Mouse (Mus musculus) stomach, embryonic 16.5 days (tissue): ENCODE measurements around the gene Hspa14. TPM values are rescaled to one million over a fixed set of nuclear protein-coding genes. Genes with fewer than 3 reads are reported as not detected.
A peak's percentile ranks its signal among the peaks of the same experiment; 100 is the strongest.

Source experiments
- ATAC-seq: fragments of 200-750 bp; cut with Nextera tagmentation; 2 replicates; pipeline ENCODE4 v1.8.0; 2017; ENCODE audit warnings: moderate number of reproducible peaks, moderate TSS enrichment; ENCODE audit not compliant: insufficient read depth, low FRiP score
- H3K27ac ChIP-seq: fragments of 300-500 bp; sonication (generic); 2 replicates; pipeline ENCODE4 v1.5.1; 2014; ENCODE audit warnings: low read length
- H3K27me3 ChIP-seq: fragments of 300-500 bp; sonication (generic); 2 replicates; pipeline ENCODE4 v1.6.1; 2014; ENCODE audit warnings: low read length, control low read depth, mixed read lengths; ENCODE audit not compliant: control insufficient read depth, insufficient read depth
- H3K36me3 ChIP-seq: fragments of 300-500 bp; sonication (generic); 2 replicates; pipeline ENCODE4 v1.6.1; 2014; ENCODE audit warnings: low read length; ENCODE audit not compliant: control insufficient read depth, insufficient read depth
- H3K4me1 ChIP-seq: fragments of 300-500 bp; sonication (generic); 2 replicates; pipeline ENCODE4 v1.6.1; 2014; ENCODE audit warnings: low read length, control low read depth, mixed read lengths; ENCODE audit not compliant: control insufficient read depth, insufficient read depth
- H3K4me2 ChIP-seq: fragments of 300-500 bp; sonication (generic); 2 replicates; pipeline ENCODE4 v1.6.1; 2014; ENCODE audit warnings: low read depth, low read length, mixed read lengths
- H3K4me3 ChIP-seq: fragments of 300-500 bp; sonication (generic); replicated peaks from 2 replicates; pipeline ENCODE4 v1.5.1; 2014; ENCODE audit warnings: mild to moderate bottlenecking, low read length
- H3K9ac ChIP-seq: fragments of 300-500 bp; sonication (generic); 2 replicates; pipeline ENCODE4 v1.6.1; 2014; ENCODE audit warnings: low read length
- H3K9me3 ChIP-seq: fragments of 300-500 bp; sonication (generic); replicated peaks from 2 replicates; pipeline ENCODE4 v1.6.1; 2016; ENCODE audit warnings: low read length, control low read depth; ENCODE audit not compliant: control insufficient read depth
- WGBS: fragments of 180-500 bp; shearing (Covaris S2); extraction: QIAGEN DNeasy Blood & Tissue Kit; methylation state at CpG from one replicate; pipeline ENCODE4 v1.1.7; 2014; 5-methylcytosine and 5-hydroxymethylcytosine counted together
- polyA plus RNA-seq: library from polyadenylated mRNA; unstranded; fragments of >200 nt; fragmentation: Nextera tagmentation; extraction: Ambion mirVana; gene quantifications from 2 replicates; pipeline ENCODE4 v1.2.1, GENCODE M21; 2015

The Hspa14 gene
- polyA plus RNA-seq, 1 experiment from 2014 or later: 90.2 TPM

DNA sequence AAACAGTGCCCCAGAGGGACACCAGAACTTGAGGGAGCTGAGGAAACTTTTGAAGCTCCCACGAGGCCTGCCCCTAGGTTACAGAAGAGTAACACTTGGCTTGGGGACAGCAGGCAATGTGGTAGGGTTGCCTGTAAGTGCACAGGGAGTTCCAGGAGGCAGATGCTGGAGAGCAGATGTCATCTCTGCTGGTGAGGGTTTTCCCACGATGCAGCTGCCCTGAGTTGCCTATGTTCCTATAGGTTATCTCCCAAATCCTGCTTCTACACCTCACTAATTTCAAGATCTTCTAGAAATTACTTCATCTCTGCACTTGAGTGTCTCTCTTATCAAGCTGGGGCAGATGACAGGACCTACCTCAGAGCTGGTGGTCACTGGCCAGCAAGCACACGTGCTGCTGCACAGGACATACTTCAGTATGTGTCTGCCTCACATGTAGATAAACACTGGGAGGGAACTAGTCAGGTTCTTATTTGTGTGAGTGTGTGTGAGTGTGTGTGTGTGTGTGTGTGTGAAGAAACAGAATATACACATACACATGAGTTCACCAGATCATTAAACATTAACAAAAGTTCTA is 18.7 kb downstream of the Hspa14 start:
- Histone ChIP-seq H3K4me3 (no peak overlapping the region), H3K27ac (no peak overlapping the region), H3K4me2 (no peak overlapping the region), H3K9me3 (no peaks in the 10 kb centered on the region), H3K27me3 (no peaks in the 10 kb centered on the region), H3K9ac (no peak overlapping the region), H3K4me1 (no peaks in the 10 kb centered on the region), H3K36me3 (peaks cover 33% of the 10 kb centered on the region)
- ATAC-seq: no peak
- WGBS: 82% methylated on average over 3 of the region's 3 CpGs

DNA sequence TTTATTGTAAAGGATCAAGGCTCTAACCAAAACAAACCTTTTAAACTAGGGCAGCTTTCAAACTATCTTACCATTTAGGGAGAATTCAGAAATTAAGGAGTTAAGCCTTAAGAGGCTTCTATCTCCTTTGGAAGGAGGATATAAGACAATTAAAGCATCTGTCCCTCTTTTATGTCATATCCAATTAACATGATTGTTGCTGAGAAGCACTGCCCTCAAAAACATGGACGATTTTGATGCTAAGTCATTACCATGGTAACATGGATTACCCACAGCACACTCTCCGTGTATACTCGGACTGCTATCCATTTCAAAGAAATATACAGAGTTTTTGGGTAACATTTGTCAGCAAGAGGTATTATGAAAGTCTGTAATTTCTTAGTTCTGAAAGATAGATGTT is 22.8 kb downstream of the Hspa14 start:
- H3K9ac ChIP-seq: no peak overlapping the region
- 84% methylated on average over 3 of the region's 3 CpGs for whole genome bisulfite sequencing
- ATAC-seq: no peak
- H3K4me2 ChIP-seq: no peak overlapping the region
- no peaks in the 10 kb centered on the region for H3K4me1 ChIP-seq
- no peak overlapping the region for H3K4me3 ChIP-seq
- H3K36me3 ChIP-seq: peaks cover 26% of the 10 kb centered on the region
- no peaks in the 10 kb centered on the region for H3K27me3 ChIP-seq
- H3K27ac ChIP-seq: no peak overlapping the region
- H3K9me3 ChIP-seq: no peaks in the 10 kb centered on the region

DNA sequence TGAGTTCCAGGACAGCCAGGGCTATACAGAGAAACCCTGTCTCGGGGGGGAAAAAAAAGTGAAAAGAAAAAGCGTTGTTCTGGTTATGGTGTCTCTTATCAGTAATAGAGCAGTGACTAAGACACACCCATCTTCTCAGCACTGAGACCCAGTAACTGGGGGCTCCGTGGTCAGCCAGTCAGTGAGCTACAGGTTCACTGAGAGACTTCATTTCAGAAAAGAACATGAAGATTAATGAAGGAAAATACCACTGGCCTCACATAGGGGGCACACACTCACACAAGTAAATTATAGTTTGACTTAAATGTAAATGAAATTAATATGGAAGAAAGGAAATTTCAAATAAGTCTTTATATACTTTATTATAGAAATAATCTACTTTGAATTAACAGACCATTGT is 32.4 kb downstream of the Hspa14 start:
- WGBS: 76% methylated on average over 3 of the region's 3 CpGs
- no peaks in the 10 kb centered on the region for H3K27me3 ChIP-seq
- no peak overlapping the region for H3K9ac ChIP-seq
- H3K36me3 ChIP-seq: no peaks in the 10 kb centered on the region
- no peak for ATAC-seq
- H3K4me1 ChIP-seq: peaks cover 3% of the 10 kb centered on the region; the same call in 1 of the 2 replicates
- H3K4me3 ChIP-seq: no peak overlapping the region
- no peak overlapping the region for H3K27ac ChIP-seq
- H3K9me3 ChIP-seq: no peaks in the 10 kb centered on the region
- no peak overlapping the region for H3K4me2 ChIP-seq

- Histone ChIP-seq H3K9ac (no peak overlapping the region; the same call in 1 of the 2 replicates), H3K9me3 (no peaks in the 10 kb centered on the region), H3K4me2 (peak overlapping the region; percentile 77), H3K27ac (no peak overlapping the region), H3K27me3 (no peaks in the 10 kb centered on the region), H3K4me1 (peaks cover 12% of the 10 kb centered on the region), H3K36me3 (no peaks in the 10 kb centered on the region), H3K4me3 (peak overlapping the region; percentile 98; the same call in 1 of the 2 replicates)
- no peak for ATAC-seq
- 57% methylated on average over 3 of the region's 3 CpGs for WGBS
Observed at GRCm38 (mm10) chr2:3475746-3476251, 36.8 kb downstream of the Hspa14 start.

- peak within 1 kb of the TSS; percentile 89 for H3K9ac ChIP-seq
- peak within 1 kb of the TSS; percentile 88 for H3K4me2 ChIP-seq
- no peaks in the 10 kb centered on the region for H3K36me3 ChIP-seq
- H3K9me3 ChIP-seq: no peaks in the 10 kb centered on the region
- H3K4me3 ChIP-seq: peak within 1 kb of the TSS; percentile 98
- under 1% methylated on average over 42 of the region's 42 CpGs for WGBS
- no peaks in the 10 kb centered on the region for H3K27me3 ChIP-seq
- H3K27ac ChIP-seq: peak within 1 kb of the TSS; percentile 92
- peak; percentile 99 for ATAC-seq
- peaks cover 12% of the 10 kb centered on the region for H3K4me1 ChIP-seq
Observed at GRCm38 (mm10) chr2:3474861-3475283, 37.7 kb downstream of the Hspa14 start, which contains the start of gene Suv39h2. Suv39h2 (minus strand) TSS chr2:3475031.

GRCm38 (mm10) chr2:3474361-3474805 is 38.2 kb downstream of the Hspa14 start:
- Histone ChIP-seq H3K4me1 (peaks cover 12% of the 10 kb centered on the region), H3K9me3 (no peaks in the 10 kb centered on the region), H3K4me2 (peak overlapping the region; percentile 88), H3K27ac (peak overlapping the region; percentile 92), H3K9ac (peak overlapping the region; percentile 89), H3K27me3 (no peaks in the 10 kb centered on the region), H3K4me3 (peak overlapping the region; percentile 98), H3K36me3 (no peaks in the 10 kb centered on the region)
- peak; percentile 52 for ATAC-seq
- WGBS: under 1% methylated on average over 46 of the region's 46 CpGs

DNA sequence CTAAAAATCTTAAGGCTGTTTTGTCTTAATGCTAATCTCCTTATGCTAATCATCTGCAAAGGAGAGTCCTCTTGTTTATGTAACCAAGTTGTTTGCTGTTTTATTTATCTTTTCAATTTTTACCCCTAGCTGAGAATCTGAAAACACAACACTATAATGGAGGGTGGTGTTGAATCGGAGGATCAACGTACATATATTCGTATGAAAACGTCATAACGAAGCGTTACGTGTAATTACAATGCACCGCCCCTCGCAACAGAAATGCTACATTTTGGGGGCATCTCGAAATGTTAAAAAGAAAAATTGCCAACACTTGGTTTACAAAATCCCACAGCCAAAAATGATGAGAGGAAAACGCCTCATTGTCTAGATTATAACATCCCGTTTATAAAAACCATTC is 38.7 kb downstream of the Hspa14 start:
- Histone ChIP-seq H3K4me2 (peak overlapping the region; percentile 88), H3K36me3 (no peaks in the 10 kb centered on the region), H3K4me1 (peaks cover 12% of the 10 kb centered on the region), H3K27me3 (no peaks in the 10 kb centered on the region), H3K9ac (peak overlapping the region; percentile 89), H3K27ac (peak overlapping the region; percentile 92), H3K9me3 (no peaks in the 10 kb centered on the region), H3K4me3 (peak overlapping the region; percentile 98)
- no peak for ATAC-seq
- under 1% methylated on average over 12 of the region's 12 CpGs for WGBS

DNA sequence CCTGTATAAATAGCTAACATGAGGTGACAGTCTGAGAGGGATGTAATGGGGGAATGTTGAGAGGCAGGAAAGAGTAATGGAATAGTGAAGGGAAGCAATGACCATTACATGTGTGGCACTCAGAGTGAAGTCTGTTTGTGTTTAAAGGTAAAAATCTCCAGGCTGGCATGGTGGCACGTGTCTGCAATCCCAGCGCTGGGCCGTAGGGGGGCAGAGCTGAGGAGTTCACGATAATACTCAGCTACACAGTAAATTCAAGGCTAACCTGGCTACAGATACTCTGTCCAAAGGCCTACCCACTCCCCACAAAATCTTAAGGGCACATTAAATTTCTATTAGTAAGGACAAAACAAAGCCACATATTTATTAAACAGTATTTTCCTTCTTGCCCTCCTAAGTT is 56.0 kb downstream of the Hspa14 start:
- Histone ChIP-seq H3K4me3 (no peak overlapping the region), H3K4me1 (no peaks in the 10 kb centered on the region), H3K27me3 (no peaks in the 10 kb centered on the region), H3K9ac (no peak overlapping the region), H3K4me2 (no peak overlapping the region), H3K9me3 (no peaks in the 10 kb centered on the region), H3K27ac (no peak overlapping the region), H3K36me3 (no peaks in the 10 kb centered on the region; the same call in none of the 2 replicates)
- WGBS: 79% methylated on average over 4 of the region's 4 CpGs
- no peak for ATAC-seq

DNA sequence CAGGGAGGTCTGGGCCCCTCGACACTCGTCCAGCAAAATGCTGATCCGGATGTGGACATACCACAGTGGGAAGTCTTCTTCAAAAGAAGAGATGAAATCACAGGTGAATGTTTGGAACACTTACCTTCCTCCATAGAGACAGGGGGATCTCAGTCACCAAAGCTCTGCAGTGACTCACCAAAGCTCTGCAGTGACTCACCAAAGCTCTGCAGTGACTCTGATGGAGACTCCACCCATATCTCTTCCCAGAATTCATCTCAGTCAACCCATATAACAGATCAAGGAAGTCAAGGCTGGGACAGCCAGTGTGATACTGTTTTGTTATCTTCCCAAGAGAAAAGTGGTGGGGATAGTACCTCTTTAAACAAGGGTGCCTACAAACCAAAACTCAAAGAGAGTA is 59.5 kb downstream of the Hspa14 start:
- Histone ChIP-seq H3K4me3 (no peak overlapping the region), H3K9ac (no peak overlapping the region), H3K27me3 (no peaks in the 10 kb centered on the region), H3K36me3 (no peaks in the 10 kb centered on the region; the same call in 1 of the 2 replicates), H3K4me1 (no peaks in the 10 kb centered on the region), H3K27ac (no peak overlapping the region), H3K4me2 (no peak overlapping the region), H3K9me3 (no peaks in the 10 kb centered on the region)
- ATAC-seq: no peak
- 87% methylated on average over 3 of the region's 3 CpGs for WGBS
